Mouse (Mus musculus): ENCODE data around the gene Adgrf3. TPM values are rescaled to one million over a fixed set of nuclear protein-coding genes. Genes with fewer than 3 reads are reported as not detected.

Adgrf3 gene
- not detected for polyA plus RNA-seq (2014; fragmentation: Illumina TruSeq; extraction: RNeasy Lipid Tissue Mini Kit (QIAGEN cat#74804); ENCODE audit: low read depth, low replicate concordance)

GRCm38 (mm10) chr5:30205493-30205892 is at the start of gene Adgrf3:
TSS of gene Adgrf3 (minus strand) at chr5:30205722.

GRCm38 (mm10) chr5:30232271-30232971 is 26.9 kb upstream of the Adgrf3 start, which contains the start of gene Selenoi:
TSS of gene Selenoi (plus strand) at chr5:30232581.

DNA sequence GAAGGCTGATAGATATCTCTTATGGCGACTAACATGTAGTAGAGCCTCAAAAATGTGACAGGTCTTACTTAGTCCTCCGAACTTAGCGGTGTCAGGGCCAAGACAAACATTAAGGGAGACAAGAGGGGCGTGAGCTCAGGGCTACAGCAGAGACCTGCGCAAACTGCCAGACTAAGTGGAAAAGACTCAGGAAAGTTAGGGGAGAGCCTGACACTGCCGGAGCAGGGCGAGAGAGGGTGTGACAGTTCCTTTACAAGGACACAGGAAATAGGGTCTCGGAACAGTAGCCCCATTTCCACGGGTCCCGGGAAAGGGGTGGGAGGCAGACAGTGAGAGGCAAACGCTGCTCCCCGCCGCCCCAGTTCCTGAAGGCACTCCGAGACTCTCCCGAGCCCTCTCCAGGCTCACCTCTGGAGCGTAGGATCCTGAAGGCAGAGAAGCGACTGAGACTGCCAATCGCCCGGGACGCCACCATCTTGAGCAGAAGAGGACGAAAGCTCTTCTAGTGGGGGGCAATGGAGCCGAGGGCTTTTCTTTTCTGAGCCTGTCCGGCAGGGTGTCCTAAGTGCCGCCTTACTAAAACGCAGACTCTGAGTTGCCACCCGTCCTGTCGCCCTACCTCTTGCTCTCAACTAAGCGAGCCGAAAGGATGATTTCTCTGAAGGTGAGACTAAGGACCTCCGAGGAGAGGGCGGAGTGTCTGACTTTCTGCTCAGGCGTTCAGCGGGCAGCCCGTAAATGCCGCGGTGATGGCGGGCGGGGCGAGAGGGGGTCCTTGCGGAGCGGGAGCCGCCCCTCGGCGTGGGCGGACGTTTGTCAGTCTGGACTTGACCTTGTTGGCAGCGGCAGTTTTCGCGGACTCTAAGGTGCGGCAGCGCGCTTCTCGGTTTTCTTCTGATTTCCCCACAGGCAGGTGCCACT is 50.8 kb downstream of the Adgrf3 start, which contains the start of the genes Hadha and Hadhb:
Gene Hadha, minus strand, starts transcription at position 689 of the 921 bp plus-strand sequence.
Gene Hadhb, plus strand, starts transcription at position 775 of the 921 bp plus-strand sequence.

Other genes with a start within 250 kb of the Adgrf3 start
- gene Il6, start 192.6 kb downstream of the Adgrf3 start, polyA plus RNA-seq (2014; fragmentation: Illumina TruSeq; extraction: RNeasy Lipid Tissue Mini Kit (QIAGEN cat#74804); ENCODE audit: low read depth, low replicate concordance): 0.32 TPM
- gene Tyms, start 132.1 kb downstream of the Adgrf3 start, polyA plus RNA-seq (2014; fragmentation: Illumina TruSeq; extraction: RNeasy Lipid Tissue Mini Kit (QIAGEN cat#74804); ENCODE audit: low read depth, low replicate concordance): 17.0 TPM
- gene Garem2, start 100.6 kb downstream of the Adgrf3 start, polyA plus RNA-seq (2014; fragmentation: Illumina TruSeq; extraction: RNeasy Lipid Tissue Mini Kit (QIAGEN cat#74804); ENCODE audit: low read depth, low replicate concordance): not detected
- not detected for gene 3110082J24Rik, start 99.6 kb downstream of the Adgrf3 start, polyA plus RNA-seq (2014; fragmentation: Illumina TruSeq; extraction: RNeasy Lipid Tissue Mini Kit (QIAGEN cat#74804); ENCODE audit: low read depth, low replicate concordance)
- gene Hadha, start 50.6 kb downstream of the Adgrf3 start, polyA plus RNA-seq (2014; fragmentation: Illumina TruSeq; extraction: RNeasy Lipid Tissue Mini Kit (QIAGEN cat#74804); ENCODE audit: low read depth, low replicate concordance): 232 TPM
- gene Hadhb, start 50.5 kb downstream of the Adgrf3 start, polyA plus RNA-seq (2014; fragmentation: Illumina TruSeq; extraction: RNeasy Lipid Tissue Mini Kit (QIAGEN cat#74804); ENCODE audit: low read depth, low replicate concordance): 654 TPM
- gene Selenoi, start 26.9 kb upstream of the Adgrf3 start, polyA plus RNA-seq (2014; fragmentation: Illumina TruSeq; extraction: RNeasy Lipid Tissue Mini Kit (QIAGEN cat#74804); ENCODE audit: low read depth, low replicate concordance): 58.9 TPM
- gene Drc1, start 75.7 kb upstream of the Adgrf3 start, polyA plus RNA-seq (2014; fragmentation: Illumina TruSeq; extraction: RNeasy Lipid Tissue Mini Kit (QIAGEN cat#74804); ENCODE audit: low read depth, low replicate concordance): 1.6 TPM